Mouse (Mus musculus): Measurements from ENCODE around the gene Wdr73. TPM values are rescaled to one million over a fixed set of nuclear protein-coding genes. Genes with fewer than 3 reads are reported as not detected.
A peak's percentile ranks its signal among the peaks of the same experiment; 100 is the strongest.

Gene Wdr73
- total RNA-seq, 2 experiments from 2014 or later, result 9.2 to 11.0 TPM

DNA sequence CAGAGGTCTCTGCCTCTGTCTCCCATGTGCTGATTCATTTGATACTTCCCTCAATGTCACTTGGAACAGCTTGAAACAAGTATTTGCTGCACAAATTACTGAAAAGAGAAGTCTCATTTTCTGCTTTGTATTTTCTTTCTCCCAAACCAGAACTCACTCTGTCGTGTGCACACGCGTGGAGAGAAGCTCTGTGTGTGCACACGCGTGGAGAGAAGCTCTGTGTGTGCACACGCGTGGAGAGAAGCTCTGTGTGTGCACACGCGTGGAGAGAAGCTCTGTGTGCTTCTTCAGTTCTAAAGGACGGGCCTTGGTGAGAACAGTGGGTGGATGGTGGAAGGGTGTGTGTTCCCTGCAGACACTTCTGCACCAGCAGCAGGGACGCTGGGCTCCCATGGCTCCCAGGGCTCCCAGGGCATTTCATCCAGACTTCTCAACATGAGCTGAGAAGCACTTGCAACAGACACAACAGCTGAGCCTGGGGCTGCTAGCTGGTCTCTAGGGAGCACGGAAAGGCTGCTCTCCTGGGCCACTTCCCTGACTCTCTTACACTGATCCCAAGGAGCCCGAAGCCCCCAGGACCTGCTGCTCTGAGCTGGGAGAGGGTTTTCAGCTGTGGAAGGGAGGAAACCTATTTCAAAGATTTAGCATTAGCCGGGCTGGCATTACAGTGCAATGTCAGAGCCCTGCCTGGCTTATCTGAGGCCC, 6.1 kb downstream of the Wdr73 start:
- no peak for DNase-seq

DNA sequence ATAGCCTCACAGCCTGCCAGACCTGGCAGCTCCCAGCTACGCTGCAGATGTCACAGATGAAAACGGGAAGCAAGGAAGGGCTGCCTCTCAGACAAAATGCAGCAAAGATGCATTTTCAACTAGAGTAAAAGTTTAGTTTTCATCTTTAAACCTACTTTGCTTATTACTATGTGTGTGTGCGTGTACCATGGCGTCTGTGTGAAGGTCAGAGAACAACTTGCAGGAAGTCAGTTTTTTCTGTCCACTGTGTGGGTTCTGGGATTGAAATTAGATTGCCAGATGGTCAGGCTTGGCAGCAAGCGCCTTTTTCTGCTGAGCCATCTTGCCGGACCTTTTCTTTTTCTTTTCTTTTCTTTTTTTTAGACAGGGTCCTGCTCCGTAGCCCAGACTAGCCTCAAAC, 6.9 kb downstream of the Wdr73 start:
- DNase-seq, result no peak

DNA sequence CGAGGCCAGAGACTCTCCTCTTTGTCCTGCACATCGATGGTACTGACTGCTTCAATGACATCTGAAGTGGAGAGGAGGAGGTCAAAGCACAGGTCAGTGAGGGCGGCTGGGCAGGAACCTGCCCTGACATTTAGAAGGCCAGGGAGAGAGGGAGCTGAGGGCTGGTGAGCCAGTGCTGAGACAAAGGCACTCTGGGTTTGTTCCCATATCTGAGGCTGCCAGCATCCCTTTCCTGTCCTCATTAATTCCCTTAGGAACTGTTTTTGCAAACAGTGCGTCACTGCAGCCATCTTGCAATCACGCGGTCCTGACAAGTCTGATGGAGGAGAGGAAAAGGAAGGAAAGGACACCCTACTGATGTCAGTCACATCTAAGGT, 7.3 kb downstream of the Wdr73 start:
- no peak for DNase-seq

DNA sequence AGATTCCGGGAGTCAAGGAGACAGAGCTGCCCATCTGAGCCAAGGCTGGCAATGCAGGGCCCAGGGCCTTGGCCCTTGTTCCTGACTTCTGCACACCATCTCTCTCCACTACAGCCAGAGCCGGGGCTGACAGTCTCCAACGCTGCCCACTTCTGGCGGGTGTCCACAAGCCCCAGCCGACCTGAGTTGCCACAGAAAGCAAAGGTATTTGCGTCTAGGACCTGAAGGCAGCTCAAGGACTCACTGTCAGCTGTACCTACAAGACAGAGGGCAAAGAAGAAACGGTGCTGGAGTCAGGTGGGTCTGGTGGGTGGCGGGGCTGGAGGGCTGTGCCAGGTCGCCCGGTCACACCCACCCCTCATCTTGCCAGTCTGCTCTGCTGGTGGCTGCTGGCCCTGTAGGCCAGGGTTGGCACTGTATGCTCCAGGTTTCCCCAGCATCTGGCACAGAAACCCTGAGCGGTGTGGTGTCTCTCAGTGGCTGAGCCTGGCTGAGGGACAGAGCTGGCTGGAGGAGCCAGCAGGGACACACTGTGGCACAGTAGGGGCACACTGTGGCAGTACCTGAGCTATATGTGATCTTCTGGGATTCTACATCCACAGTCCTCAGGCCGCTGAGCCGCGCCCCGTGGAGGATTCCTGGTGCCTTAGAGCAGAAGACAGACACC, 7.8 kb downstream of the Wdr73 start:
- no peak for DNase-seq

DNA sequence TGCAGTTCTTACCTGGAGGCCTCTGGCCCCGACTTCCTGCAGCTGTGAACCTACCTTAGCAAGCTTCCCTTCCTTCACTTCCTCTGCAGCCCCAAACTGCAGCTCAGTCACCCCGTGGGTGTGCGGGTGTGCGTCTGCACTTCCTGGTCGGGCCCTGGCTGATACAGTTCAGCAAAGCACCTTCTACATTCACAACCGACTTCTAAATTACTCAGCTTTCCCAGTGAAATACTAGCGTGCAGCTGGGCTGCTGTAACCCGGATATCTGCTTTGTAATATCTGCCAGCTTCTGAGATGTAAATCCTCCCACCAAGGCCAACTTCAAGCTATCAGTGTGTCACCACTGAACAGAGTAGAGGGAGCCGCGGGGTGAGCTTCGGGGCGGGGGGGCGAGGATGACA, 11.2 kb downstream of the Wdr73 start:
- DNase-seq, result no peak

DNA sequence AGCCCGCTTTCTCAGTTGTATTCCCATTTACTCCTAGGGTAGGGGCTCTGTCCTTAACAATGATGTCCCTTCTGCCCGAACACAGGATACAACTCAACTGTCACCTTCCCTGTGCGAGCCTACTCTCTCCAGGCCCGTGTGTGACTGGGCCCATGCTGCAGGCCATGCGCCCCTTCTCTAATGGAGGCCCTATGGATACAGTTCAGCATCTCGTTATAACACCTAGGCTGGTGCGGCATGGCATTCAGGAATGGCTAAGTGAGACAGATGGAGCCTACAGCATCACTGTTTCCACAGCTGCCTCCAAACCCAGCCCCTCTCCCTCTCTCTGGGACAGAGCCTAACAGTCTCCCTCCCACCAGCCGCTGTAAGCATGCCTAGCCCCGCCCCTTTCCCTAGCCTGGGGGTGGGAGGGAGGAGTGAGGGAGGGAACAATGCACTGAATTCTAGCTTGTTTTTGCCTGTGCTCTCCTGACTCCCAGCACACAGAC, 12.0 kb downstream of the Wdr73 start:
- DNase-seq, result peak; percentile 78

DNA sequence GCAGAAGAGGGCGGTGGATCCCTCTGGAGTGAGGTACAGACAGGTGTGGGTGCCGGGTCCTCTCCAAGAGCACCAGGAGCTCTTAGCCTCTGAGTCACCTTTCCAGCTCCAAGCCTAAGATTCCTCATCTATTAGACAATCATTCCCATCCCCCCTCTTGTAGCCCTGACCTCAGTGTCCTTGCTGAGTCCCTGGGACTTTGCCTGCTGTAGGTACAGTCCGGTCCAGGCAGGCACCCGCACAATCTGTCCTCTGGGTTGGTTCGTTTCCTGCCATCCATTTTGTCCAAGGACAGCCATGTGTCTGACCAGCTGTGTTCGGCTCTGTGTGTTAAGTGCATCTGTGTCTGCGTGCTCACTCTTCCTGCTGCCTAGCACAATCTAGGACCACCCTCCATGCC, 12.5 kb downstream of the Wdr73 start:
- DNase-seq, result no peak

DNA sequence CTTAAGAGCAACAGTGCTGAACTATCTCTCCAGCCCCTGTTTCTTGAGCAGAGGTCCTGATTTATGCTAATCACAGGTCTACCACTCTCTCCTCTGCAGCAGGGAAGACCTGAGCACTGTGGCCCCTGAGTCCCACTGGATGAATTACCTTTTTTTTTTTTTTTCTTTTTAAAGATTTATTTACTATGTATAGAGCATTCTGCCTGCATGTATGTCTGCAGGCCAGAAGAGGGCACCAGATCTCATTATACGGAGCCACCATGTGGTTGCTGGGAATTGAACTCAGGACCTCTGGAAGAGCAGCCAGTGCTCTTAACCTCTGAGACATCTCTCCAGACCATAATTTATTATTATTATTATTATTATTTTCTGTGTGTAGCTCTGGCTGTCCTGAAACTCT, 15.4 kb downstream of the Wdr73 start:
- DNase-seq, result no peak

DNA sequence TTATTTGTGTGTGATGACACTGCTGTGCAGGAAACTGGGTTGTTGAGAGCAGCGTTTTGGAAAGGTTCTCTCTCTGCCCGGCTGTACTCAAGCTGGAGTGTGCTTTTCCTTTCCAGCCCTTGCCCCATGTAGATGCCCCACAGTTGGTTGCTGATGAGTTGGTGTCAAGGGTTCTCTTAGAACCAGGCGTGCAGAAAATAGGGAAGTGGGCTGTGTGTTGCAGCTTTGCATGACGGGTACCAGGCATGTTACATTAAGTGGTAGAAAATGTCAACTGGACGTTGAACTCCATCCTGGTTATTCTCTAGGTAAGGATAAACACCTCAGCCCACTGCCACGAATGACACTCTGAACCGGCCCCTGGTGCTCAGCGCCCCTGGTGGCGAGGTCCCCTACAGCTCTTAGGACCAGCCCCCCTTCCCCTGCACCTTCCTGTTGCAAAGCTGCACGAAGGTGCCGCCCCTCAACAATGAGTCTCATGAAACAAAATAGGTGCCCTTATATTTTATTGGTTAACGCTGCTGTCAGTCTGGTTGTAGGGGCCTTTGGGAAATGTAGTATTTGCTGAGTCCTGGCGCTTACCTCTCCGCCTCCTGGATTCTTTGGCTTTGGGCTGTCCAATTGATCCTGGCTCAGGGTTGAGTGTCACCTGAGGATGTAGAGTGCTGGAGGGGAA, 18.1 kb downstream of the Wdr73 start:
- DNase-seq, result peak; percentile 64

DNA sequence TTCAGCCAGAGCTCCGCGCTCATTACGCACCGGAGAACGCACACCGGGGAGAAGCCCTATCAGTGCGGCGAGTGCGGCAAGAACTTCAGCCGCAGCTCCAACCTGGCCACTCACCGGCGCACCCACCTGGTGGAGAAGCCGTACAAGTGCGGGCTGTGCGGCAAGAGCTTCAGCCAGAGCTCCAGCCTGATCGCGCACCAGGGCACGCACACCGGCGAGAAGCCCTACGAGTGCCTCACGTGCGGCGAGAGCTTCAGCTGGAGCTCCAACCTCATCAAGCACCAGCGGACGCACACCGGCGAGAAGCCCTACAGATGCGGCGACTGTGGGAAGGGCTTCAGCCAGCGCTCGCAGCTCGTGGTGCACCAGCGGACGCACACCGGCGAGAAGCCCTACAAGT, 25.3 kb downstream of the Wdr73 start:
- DNase-seq, result no peak

DNA sequence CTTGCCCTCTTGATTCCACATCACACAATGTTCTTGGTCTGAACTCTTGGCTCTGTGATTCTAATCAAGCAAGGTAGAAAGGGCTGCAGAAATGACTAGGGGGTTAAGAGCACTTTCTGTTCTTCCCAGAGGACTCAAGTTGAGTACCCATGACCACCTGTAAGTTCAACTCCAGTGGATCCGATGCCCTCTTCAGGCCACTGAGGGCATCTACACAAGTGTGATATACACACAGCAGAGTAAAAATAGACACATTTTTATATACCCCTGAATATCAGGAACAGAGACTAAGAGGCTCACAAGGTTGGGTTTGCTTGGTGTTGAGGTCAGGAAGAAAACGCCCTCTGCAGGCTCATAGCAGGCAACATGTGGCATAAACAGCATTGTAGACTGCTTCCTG, 27.4 kb downstream of the Wdr73 start:
- no peak for DNase-seq

DNA sequence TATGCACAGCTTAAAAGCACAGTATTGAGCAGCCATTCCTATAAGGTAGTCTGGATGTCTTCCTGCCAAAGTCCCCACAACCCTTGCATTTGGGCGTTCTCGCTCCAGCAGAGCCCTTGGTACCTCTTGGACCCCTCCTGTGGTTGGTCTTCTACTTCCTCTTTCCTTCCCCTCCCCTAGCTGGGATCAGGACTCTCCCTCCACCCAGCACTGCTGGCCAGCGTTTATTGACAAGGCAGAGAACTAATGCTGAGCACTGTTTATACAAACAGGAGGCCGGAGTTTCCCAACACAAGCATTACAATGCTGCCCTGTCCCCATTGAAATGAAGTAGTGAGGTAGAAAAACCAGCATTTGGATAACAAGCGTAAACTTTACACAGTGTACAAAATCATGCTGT, 28.0 kb downstream of the Wdr73 start:
- no peak for DNase-seq

DNA sequence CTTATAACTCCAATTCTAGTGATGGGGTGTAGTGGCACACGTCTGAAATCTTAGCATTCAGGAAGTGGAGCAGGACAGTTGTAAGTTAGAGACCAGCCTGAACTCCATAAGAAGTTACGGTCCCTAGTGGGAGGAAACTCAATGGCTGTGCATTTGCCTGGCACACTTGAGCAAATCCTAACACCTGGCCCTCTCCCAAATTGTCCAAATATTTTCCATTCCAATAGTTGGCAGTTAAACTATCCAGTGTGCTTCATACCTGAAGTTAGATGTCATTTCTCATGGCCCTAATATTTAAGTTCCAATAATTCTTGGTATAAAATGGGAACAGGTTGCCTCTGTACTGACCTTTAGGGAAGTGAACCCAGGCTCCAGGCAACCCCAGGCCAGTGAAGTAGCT, 32.4 kb downstream of the Wdr73 start:
- no peak for DNase-seq

DNA sequence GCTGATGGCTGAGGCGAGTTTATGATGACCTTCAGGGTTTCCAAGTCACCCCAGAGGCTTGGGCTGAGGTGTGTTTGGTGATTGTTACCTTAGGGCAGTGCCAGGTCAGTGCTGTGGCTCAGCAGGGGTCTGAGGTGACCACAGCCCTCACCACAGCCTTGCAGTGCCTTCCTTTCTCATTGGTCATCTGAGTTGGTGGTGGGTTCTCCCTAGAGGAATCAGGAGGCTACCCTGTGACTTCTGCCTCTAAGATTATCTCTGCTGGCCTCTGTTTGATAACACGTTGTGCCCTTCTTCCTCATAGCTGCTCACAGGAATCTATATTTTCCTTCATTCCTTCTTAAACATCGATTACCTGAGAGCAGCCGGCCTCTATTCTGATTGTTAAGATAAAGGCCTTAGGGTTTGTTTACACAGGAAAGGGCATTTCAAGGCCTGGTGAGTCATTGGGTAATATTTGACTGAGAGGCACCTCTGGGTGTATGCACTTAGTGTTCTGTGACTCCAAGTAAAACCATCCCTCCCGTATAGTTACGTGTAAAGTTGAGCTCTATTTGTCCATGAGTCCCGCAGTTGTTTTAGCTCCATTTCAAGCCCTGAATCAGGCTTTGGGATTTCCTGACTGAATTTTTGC, 34.4 kb downstream of the Wdr73 start:
- DNase-seq, result no peak

DNA sequence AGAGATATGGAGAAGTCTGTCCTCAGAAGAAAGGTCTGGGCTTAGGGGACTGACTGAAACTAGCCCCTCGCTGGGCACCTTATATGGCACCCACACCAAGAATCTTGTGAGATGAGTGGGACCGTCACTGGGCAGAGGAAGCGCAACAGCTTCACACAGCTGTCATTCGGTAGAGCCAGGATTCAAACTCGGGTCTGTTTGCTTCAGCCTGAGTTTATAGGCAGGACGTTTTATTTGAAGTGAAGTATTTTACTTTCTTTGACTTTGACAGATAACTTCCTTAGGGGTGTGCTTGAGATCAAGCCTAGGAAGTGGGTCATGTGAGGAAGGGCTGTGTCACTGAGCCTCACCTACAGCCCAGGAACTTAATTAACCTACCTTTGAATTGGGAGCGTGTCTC, 35.5 kb downstream of the Wdr73 start:
- no peak for DNase-seq

DNA sequence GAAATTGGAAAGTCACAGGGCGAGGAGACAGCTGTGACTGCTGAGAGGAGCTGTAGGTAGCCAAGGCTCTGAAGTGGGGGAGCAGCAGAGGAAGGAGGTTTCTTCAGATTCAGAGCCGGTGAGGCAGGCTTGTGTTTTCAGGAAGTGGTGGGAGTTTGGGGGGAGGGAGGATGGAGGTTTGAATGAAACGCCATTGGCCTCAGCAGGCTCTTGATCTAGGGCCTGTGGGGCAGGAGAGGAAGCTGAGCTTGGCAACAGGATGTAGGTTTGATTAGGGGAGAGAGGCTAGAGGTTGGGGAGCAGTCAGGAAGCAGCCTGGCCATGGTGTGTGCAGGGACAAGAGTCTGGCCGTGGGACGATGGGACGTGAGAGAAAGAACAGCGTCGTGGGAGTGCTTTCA, 36.2 kb downstream of the Wdr73 start:
- no peak for DNase-seq

DNA sequence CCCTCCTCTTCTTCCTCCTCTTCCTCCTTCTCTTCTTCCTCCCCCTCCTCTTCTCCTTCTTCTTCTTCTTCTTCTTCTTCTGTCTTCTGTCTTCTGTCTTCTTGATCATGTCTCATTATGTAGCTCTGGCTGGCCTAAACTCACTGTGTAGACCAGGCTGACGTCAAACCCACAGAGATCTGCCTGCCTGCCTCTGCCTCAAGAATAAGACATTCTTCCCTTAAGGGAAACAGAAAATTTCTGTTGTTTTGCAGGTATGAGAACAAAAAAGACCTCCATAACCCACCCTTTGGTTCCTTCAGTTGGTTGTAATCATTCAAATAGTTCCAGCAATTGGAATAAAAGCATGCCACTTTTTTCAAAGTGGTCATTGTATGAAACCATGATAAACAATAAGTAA, 36.9 kb downstream of the Wdr73 start:
- DNase-seq, result no peak

DNA sequence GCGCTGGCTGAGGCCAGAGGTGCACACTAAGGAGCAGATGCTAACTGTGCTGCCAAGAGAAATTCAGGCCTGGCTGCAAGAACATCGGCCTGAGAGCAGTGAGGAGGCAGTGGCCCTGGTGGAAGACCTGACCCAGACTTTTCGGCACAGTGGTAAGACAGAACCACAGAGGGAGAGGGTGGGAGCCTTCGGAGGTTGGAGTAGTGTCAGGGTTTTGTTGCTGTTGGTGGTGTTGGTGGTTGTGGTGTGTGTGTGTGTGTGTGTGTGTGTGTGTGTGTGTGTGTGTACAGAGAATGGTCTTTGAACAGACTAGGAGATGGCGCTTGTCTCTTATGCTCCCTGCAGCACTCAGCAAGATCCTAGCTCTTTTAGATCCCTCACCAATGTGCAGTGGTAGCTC, 37.5 kb downstream of the Wdr73 start:
- DNase-seq, result no peak

DNA sequence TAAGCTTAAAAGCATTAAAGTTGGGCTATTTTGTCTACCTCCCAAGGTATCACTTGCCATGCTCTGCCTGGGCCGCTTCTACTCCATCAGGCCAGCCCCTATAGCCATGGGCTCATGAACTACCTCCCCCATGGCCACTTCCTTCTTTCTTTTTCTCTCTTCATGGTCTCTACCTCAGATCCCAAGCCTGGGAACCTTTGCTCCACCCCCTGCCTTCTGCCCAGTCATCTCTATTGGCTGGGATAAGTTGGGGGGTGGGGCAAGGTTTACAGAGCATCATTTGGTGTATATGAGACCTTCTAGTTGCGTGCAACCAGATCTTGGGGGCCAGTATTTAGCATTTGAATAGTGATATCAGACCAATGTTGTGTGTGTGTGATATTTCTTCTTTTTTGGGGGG, 38.6 kb downstream of the Wdr73 start:
- no peak for DNase-seq

DNA sequence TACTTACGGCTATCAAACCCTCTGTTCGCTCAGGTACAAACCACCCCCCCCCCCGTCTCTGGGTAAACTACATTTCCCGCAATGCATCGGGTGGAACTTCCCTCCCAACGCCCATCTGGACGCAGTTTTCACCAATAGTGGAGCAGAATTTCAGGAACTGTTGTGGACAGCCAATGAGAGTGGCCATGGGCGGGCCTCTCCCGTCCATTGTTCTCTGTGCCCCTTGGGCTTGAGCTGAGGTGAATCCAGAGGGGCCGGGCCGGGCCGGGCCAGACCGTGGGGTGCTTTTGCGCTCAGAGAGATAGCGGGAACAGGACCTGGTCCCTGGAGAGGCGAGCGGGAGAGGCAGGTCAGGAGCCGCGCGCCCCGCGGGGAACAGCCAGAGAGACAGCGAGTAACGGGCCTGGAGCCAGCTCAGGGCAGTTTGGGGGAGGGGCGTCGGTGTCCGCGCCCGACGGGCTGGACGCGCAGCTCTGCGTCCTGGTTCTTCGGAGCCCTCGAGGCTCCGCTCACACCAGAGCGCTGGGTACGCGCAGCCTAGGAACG, 40.3 kb downstream of the Wdr73 start, which contains the start of gene Zscan2:
Gene Zscan2, plus strand, starts transcription at position 192 of the 546 bp plus-strand sequence.
- peak; percentile 90 for DNase-seq

DNA sequence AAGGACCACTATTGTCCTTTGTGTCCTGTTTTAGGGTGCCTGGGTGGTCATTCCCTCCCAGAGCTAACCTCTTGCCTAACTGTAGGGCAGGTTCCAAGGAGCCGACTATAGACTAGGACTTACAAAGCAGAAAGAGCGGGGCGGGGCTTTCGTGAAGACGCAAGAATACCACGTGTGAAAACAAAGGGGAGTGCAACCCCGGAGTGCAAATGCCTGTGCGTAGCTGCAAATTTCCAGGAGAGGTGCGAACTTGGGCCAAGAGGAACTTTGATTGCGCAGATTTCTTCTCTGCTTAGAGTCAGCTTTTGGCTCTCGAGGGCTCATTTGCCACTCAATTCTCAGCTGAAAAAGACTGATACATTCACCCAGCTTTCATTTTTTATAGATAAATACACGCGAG, 40.8 kb downstream of the Wdr73 start:
- peak; percentile 56 for DNase-seq

DNA sequence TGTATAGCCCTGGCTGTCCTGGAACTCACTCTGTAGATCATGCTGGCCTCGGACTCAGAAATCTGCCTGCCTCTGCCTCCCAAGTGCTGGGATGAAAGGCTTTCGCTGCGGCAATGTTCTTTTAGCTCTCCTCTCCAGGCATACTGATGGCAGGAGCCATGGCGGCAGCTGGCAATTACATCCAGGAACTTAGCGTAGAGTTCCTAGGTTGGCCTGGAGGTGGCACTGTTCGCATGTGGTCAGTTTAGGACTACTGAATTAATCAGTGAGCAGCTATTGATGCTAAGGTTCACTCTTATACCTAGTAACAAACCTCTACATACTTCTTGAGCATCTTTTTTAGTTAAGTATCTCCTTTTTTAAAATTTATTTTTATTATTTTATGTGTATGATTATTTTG, 43.9 kb downstream of the Wdr73 start:
- peak; percentile 89 for DNase-seq

DNA sequence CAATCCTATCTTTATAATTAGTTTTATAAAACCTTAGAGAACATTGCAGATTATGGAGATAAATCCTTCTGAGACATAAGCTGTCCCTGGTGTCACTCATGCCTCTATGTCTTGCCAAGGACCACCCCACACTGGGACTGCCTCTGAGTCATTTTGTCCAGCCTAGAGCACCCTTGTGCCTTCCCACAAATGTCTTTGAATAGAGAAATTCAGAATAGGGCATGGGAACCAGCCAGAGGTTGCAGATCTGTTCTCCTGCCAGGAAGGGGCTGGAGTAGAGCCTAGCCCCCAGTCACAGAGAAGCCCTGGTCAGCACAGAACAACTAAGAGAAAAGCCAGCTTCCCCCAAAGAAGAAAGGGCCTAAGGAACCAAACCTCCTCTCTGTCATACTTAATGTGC, 45.8 kb downstream of the Wdr73 start:
- DNase-seq, result no peak
